Mouse (Mus musculus): ENCODE measurements around the gene Skap2.

DNA sequence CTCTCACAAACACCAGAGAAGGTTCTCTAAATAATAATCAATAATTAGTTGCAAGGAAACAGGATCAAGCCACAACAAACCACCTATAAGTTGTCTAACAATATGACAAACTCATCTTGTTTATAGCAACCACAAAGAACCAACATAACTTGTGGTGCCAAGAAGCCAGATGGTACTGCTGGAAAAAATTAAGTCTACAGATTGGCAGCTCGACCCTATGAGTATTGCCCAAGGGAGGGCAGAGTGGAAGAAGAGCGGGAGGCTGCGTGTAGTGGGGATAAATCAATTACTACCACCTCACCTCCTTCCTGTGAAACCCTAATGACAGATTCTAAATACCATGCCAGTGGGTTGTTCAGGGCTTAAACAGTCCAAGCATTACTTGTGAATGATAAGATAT is 34.7 kb downstream of the Skap2 start:
- TF ChIP-seq MYOD1 (IDR thresholded peaks at IDR 0.05; ENCODE audit: control insufficient read depth in 1 of 3, insufficient read length in 2 of 3, low read depth in 2 of 3) (no peak), MAX (IDR thresholded peaks at IDR 0.05; ENCODE audit: low read depth) (no peak), CEBPB (IDR thresholded peaks at IDR 0.05; ENCODE audit: insufficient read depth, poor library complexity, severe bottlenecking) (no peak), POLR2A (IDR thresholded peaks at IDR 0.05; ENCODE audit: insufficient read length, low read depth) (no peak), REST (IDR thresholded peaks at IDR 0.05; ENCODE audit: insufficient read depth, insufficient read length) (no peak), MYOG (IDR thresholded peaks at IDR 0.05; ENCODE audit: control insufficient read depth in 1 of 3, insufficient read depth in 1 of 3, insufficient read length in 2 of 3, low read depth in 2 of 3) (no peak)

Data from myocyte (in vitro differentiated cells).